Mouse (Mus musculus) lung, postnatal 0 days (tissue): ENCODE data around the gene Hoxb4. TPM values are rescaled to one million over a fixed set of nuclear protein-coding genes. Genes with fewer than 3 reads are reported as not detected.

Source experiments
- ATAC-seq: fragments of 200-750 bp; cut with Nextera tagmentation; 2 replicates; pipeline ENCODE4 v1.8.0; 2017; ENCODE audit warnings: moderate library complexity
- DNase-seq: peaks from one replicate; pipeline ENCODE4 v3.0.0-alpha.2; 2016; ENCODE audit warnings: low spot score
- H3K27ac ChIP-seq: fragments of 300-500 bp; sonication (generic); 2 replicates; pipeline ENCODE4 v1.5.1; 2014; ENCODE audit warnings: antibody characterized with exemption, mild to moderate bottlenecking, low read length, mixed read lengths
- H3K27me3 ChIP-seq: fragments of 300-500 bp; sonication (generic); replicated peaks from 2 replicates; pipeline ENCODE4 v1.6.1; 2014; ENCODE audit warnings: low read length, mixed read lengths; ENCODE audit not compliant: insufficient read depth
- H3K36me3 ChIP-seq: fragments of 300-500 bp; sonication (generic); 2 replicates; pipeline ENCODE4 v1.6.1; 2014; ENCODE audit warnings: low read length, mixed read lengths; ENCODE audit not compliant: insufficient read depth
- H3K4me1 ChIP-seq: fragments of 300-500 bp; sonication (generic); 2 replicates; pipeline ENCODE4 v1.6.1; 2014; ENCODE audit warnings: antibody characterized with exemption, low read depth, low read length, mixed read lengths; ENCODE audit not compliant: insufficient read depth
- H3K4me2 ChIP-seq: fragments of 300-500 bp; sonication (generic); replicated peaks from 2 replicates; pipeline ENCODE4 v1.6.1; 2014; ENCODE audit warnings: low read depth, mild to moderate bottlenecking, low read length, moderate library complexity, mixed read lengths
- H3K4me3 ChIP-seq: fragments of 300-500 bp; sonication (generic); 2 replicates; pipeline ENCODE4 v1.5.1; 2014; ENCODE audit warnings: low read depth, low read length
- H3K9ac ChIP-seq: fragments of 300-500 bp; sonication (generic); replicated peaks from 2 replicates; pipeline ENCODE4 v1.6.1; 2014; ENCODE audit warnings: low read depth, mild to moderate bottlenecking
- H3K9me3 ChIP-seq: fragments of 300-500 bp; sonication (generic); 2 replicates; pipeline ENCODE4 v1.6.1; 2016; ENCODE audit warnings: low read length, mixed read lengths
- CTCF ChIP-seq: IDR thresholded peaks from 2 replicates; pipeline ENCODE4 v1.5.1; 2016; ENCODE audit warnings: antibody characterized with exemption, mild to moderate bottlenecking
- EP300 ChIP-seq: IDR thresholded peaks from 2 replicates; pipeline ENCODE4 v1.6.1; 2016; ENCODE audit warnings: antibody characterized with exemption, mild to moderate bottlenecking, control low read depth
- WGBS: fragments of 180-500 bp; shearing (Covaris S2); extraction: QIAGEN DNeasy Blood & Tissue Kit; methylation state at CpG from one replicate; pipeline ENCODE4 v1.1.7; 2014; 5-methylcytosine and 5-hydroxymethylcytosine counted together
- polyA plus RNA-seq: library from polyadenylated mRNA; unstranded; fragments of >200 nt; fragmentation: Nextera tagmentation; extraction: Ambion mirVana; gene quantifications from 2 replicates; pipeline ENCODE4 v1.2.1, GENCODE M21; 2015

Gene Hoxb4
- polyA plus RNA-seq, 1 experiment from 2014 or later, result 2.6 TPM

- no peak for ATAC-seq
Measured at GRCm38 (mm10) chr11:96289293-96289692, 28.8 kb upstream of the Hoxb4 start.

GRCm38 (mm10) chr11:96289837-96290236, 28.2 kb upstream of the Hoxb4 start:
- H3K4me2 ChIP-seq, result no peak overlapping the region
- peaks cover 62% of the 10 kb centered on the region for H3K27me3 ChIP-seq
- H3K9ac ChIP-seq, result no peak overlapping the region
- H3K4me3 ChIP-seq, result no peak overlapping the region
- H3K9me3 ChIP-seq, result no peaks in the 10 kb centered on the region
- TF ChIP-seq EP300, result no peak
- no peak for TF ChIP-seq CTCF
- no peak for ATAC-seq
- H3K27ac ChIP-seq, result no peak overlapping the region
- H3K4me1 ChIP-seq, result no peaks in the 10 kb centered on the region
- DNase-seq, result no peak
- no peaks in the 10 kb centered on the region for H3K36me3 ChIP-seq
- 25% methylated on average over 6 of the region's 6 CpGs for WGBS

More at GRCm38 (mm10) chr11:96289293-96289692, 28.8 kb upstream of the Hoxb4 start:
- Histone ChIP-seq H3K4me1 (no peaks in the 10 kb centered on the region), H3K36me3 (no peaks in the 10 kb centered on the region), H3K9ac (no peak overlapping the region), H3K9me3 (no peaks in the 10 kb centered on the region), H3K4me3 (no peak overlapping the region), H3K4me2 (no peak overlapping the region), H3K27ac (no peak overlapping the region), H3K27me3 (peaks cover 57% of the 10 kb centered on the region)
- 38% methylated on average over 21 of the region's 21 CpGs for WGBS
- DNase-seq, result no peak
- TF ChIP-seq EP300 (no peak), CTCF (no peak)

GRCm38 (mm10) chr11:96290705-96291355, 27.2 kb upstream of the Hoxb4 start:
- DNase-seq (no peak), ATAC-seq (no peak)
- H3K9ac ChIP-seq, result no peak overlapping the region
- no peaks in the 10 kb centered on the region for H3K4me1 ChIP-seq
- no peak overlapping the region for H3K4me3 ChIP-seq
- H3K4me2 ChIP-seq, result no peak overlapping the region
- no peaks in the 10 kb centered on the region for H3K36me3 ChIP-seq
- TF ChIP-seq CTCF, result no peak
- no peak for TF ChIP-seq EP300
- H3K9me3 ChIP-seq, result no peaks in the 10 kb centered on the region
- H3K27ac ChIP-seq, result no peak overlapping the region
- WGBS, result 32% methylated on average over 17 of the region's 17 CpGs
- peaks cover 71% of the 10 kb centered on the region for H3K27me3 ChIP-seq

- DNase-seq, result no peak
- H3K4me2 ChIP-seq, result no peak within 1 kb of the TSS
- TF ChIP-seq CTCF, result no peak
- no peak for TF ChIP-seq EP300
Measured at GRCm38 (mm10) chr11:96291681-96292564, 26.1 kb upstream of the Hoxb4 start, which contains the start of gene Hoxb6. TSS of gene Hoxb6 (plus strand) at chr11:96292476.

GRCm38 (mm10) chr11:96292565-96293301, 25.3 kb upstream of the Hoxb4 start:
- Histone ChIP-seq H3K27me3 (peaks cover 75% of the 10 kb centered on the region), H3K4me1 (no peaks in the 10 kb centered on the region), H3K36me3 (no peaks in the 10 kb centered on the region), H3K4me2 (no peak overlapping the region), H3K4me3 (no peak overlapping the region), H3K27ac (no peak overlapping the region), H3K9ac (no peak overlapping the region), H3K9me3 (no peaks in the 10 kb centered on the region)
- 25% methylated on average over 11 of the region's 12 CpGs for WGBS
- DNase-seq, result no peak
- ATAC-seq, result no peak
- TF ChIP-seq CTCF (no peak), EP300 (no peak)

More at GRCm38 (mm10) chr11:96291681-96292564, 26.1 kb upstream of the Hoxb4 start, which contains the start of gene Hoxb6:
- ATAC-seq, result no peak
- Histone ChIP-seq H3K4me1 (no peaks in the 10 kb centered on the region), H3K36me3 (no peaks in the 10 kb centered on the region), H3K9ac (no peak within 1 kb of the TSS), H3K9me3 (no peaks in the 10 kb centered on the region), H3K4me3 (no peak within 1 kb of the TSS), H3K27ac (no peak within 1 kb of the TSS), H3K27me3 (peaks cover 74% of the 10 kb centered on the region)
- WGBS, result 18% methylated on average over 22 of the region's 22 CpGs
